Mouse (Mus musculus): ENCODE results near the gene Car1.

GRCm38 (mm10) chr3:14787136-14787535 is 21.0 kb downstream of the Car1 start:
- TF ChIP-seq CTCF (IDR thresholded peaks at IDR 0.05; ENCODE audit: extremely low read depth, insufficient read depth, low read length) (no peak), POLR2A (IDR thresholded peaks at IDR 0.05; ENCODE audit: extremely low read depth, insufficient read depth, low read length) (no peak)

All from cortical plate, adult 2 months (tissue).